Mouse (Mus musculus) myocyte (in vitro differentiated cells): ENCODE results near the gene Prrg2. TPM values are rescaled to one million over a fixed set of nuclear protein-coding genes. Genes with fewer than 3 reads are reported as not detected.

Source experiments
- H3K27me3 ChIP-seq: one replicate; pipeline ENCODE4 v1.6.1; 2011; ENCODE audit not compliant: control insufficient read depth, insufficient read depth, insufficient read length
- H3K36me3 ChIP-seq: one replicate; pipeline ENCODE4 v1.6.1; 2011; ENCODE audit not compliant: control insufficient read depth, insufficient read depth
- H3K4me2 ChIP-seq: one replicate; pipeline ENCODE4 v1.6.1; 2011; ENCODE audit warnings: low read depth, control low read depth
- H3K4me3 ChIP-seq: one replicate; pipeline ENCODE4 v1.5.1; 2011; ENCODE audit warnings: mild to moderate bottlenecking, control low read depth, moderate library complexity
- H3K79me2 ChIP-seq: one replicate; pipeline ENCODE4 v1.6.1; 2011; ENCODE audit not compliant: control insufficient read depth, insufficient read depth
- H3ac ChIP-seq: one replicate; pipeline ENCODE4 v1.6.1; 2011; ENCODE audit not compliant: control insufficient read depth, insufficient read length
- CEBPB ChIP-seq: IDR thresholded peaks from 2 replicates; pipeline ENCODE4 v1.6.1; 2011; ENCODE audit warnings: mild to moderate bottlenecking, moderate library complexity; ENCODE audit not compliant: poor library complexity, insufficient read depth, severe bottlenecking
- E2F4 ChIP-seq: IDR thresholded peaks from one replicate; pipeline ENCODE4 v1.6.1; 2011; ENCODE audit warnings: mild to moderate bottlenecking, control low read depth, moderate library complexity; ENCODE audit not compliant: insufficient read depth
- MAX ChIP-seq: IDR thresholded peaks from one replicate; pipeline ENCODE4 v1.6.1; 2011; ENCODE audit warnings: low read depth, mild to moderate bottlenecking, control low read depth
- MYOD1 ChIP-seq, 3 experiments: IDR thresholded peaks; one replicate each; pipeline ENCODE4 v1.6.1; 2011; ENCODE audit warnings: control low read depth in 2 of 3, low read depth in 2 of 3, mild to moderate bottlenecking in 2 of 3, moderate library complexity in 1 of 3; ENCODE audit not compliant: insufficient read length in 2 of 3, control insufficient read depth in 1 of 3
- MYOG ChIP-seq, 3 experiments: IDR thresholded peaks; one replicate each; pipeline ENCODE4 v1.6.1; 2011; ENCODE audit warnings: control low read depth in 2 of 3, low read depth in 2 of 3, mild to moderate bottlenecking in 2 of 3; ENCODE audit not compliant: insufficient read length in 2 of 3, control insufficient read depth in 1 of 3, insufficient read depth in 1 of 3
- POLR2A ChIP-seq: IDR thresholded peaks from one replicate; pipeline ENCODE4 v1.6.1; 2011; ENCODE audit warnings: low read depth, mild to moderate bottlenecking, control low read depth, moderate library complexity; ENCODE audit not compliant: insufficient read length
- POLR2AphosphoS2 ChIP-seq: IDR thresholded peaks from one replicate; pipeline ENCODE4 v1.6.1; 2011; ENCODE audit warnings: low read depth, control low read depth; ENCODE audit not compliant: insufficient read length
- REST ChIP-seq: IDR thresholded peaks from one replicate; pipeline ENCODE4 v1.6.1; 2011; ENCODE audit warnings: mild to moderate bottlenecking, control low read depth, moderate library complexity; ENCODE audit not compliant: insufficient read depth, insufficient read length
- SRF ChIP-seq: IDR thresholded peaks from one replicate; pipeline ENCODE4 v1.6.1; 2011; ENCODE audit warnings: low read depth; ENCODE audit not compliant: control insufficient read depth, insufficient read length
- TCF12 ChIP-seq: IDR thresholded peaks from one replicate; pipeline ENCODE4 v1.6.1; 2011; ENCODE audit warnings: mild to moderate bottlenecking, control low read depth; ENCODE audit not compliant: poor library complexity, insufficient read depth, severe bottlenecking
- TCF3 ChIP-seq: IDR thresholded peaks from one replicate; pipeline ENCODE4 v1.6.1; 2011; ENCODE audit warnings: low read depth, control low read depth; ENCODE audit not compliant: insufficient read length
- USF1 ChIP-seq: IDR thresholded peaks from one replicate; pipeline ENCODE4 v1.6.1; 2011; ENCODE audit warnings: low read depth, mild to moderate bottlenecking, control low read depth, moderate library complexity
- polyA plus RNA-seq: library from polyadenylated mRNA; unstranded; fragments of >200 nt; fragmentation: generic; extraction: Trizol; gene quantifications from one replicate; pipeline ENCODE4 v1.2.1, GENCODE M21; 2012; ENCODE audit warnings: missing spikeins

The Prrg2 gene
- polyA plus RNA-seq, 1 experiment = 12.9 TPM

- Histone ChIP-seq H3K36me3 (no peaks in the 10 kb centered on the region), H3K79me2 (peaks cover 13% of the 10 kb centered on the region), H3ac (peak overlapping the region; percentile 42), H3K27me3 (no peaks in the 10 kb centered on the region), H3K4me3 (peak overlapping the region; percentile 58), H3K4me2 (peak overlapping the region; percentile 98)
- TF ChIP-seq MYOG (IDR thresholded peaks at IDR 0.05; ENCODE audit: control insufficient read depth in 1 of 3, insufficient read depth in 1 of 3, insufficient read length in 2 of 3, low read depth in 2 of 3) (no peak), CEBPB (no peak), POLR2A (no peak)
These were observed 10.2 kb downstream of the Prrg2 start for GRCm38 (mm10) chr7:45052181-45052861.

DNA sequence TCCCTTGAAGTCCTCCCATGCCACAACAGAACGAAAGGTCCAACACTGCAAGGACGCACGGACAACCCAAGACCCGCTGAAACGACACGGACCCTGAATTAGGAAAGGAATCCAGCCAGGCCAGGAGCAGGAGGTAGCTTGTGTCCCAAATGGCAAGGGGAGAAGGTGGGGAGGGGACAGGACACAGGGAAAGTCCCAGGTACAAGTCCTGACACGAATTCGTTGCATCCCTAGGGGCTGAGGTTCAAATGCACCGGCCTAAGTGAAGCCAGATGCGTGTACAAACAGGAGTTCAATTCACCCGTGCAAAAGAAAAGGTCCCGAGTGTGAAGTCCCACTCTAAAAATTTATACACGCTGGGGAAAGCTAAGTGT is 10.9 kb downstream of the Prrg2 start:
- no peaks in the 10 kb centered on the region for H3K36me3 ChIP-seq
- peak overlapping the region; percentile 58 for H3K4me3 ChIP-seq
- H3ac ChIP-seq = peak overlapping the region; percentile 42
- TF ChIP-seq TCF12 = no peak
- TF ChIP-seq POLR2AphosphoS2 = no peak
- no peak for TF ChIP-seq MYOD1 (IDR thresholded peaks at IDR 0.05; ENCODE audit: control insufficient read depth in 1 of 3, insufficient read length in 2 of 3, low read depth in 2 of 3)
- no peak for TF ChIP-seq SRF
- TF ChIP-seq CEBPB = no peak
- no peak for TF ChIP-seq USF1
- TF ChIP-seq E2F4 = no peak
- no peak for TF ChIP-seq REST
- TF ChIP-seq POLR2A = no peak
- no peak for TF ChIP-seq MYOG (IDR thresholded peaks at IDR 0.05; ENCODE audit: control insufficient read depth in 1 of 3, insufficient read depth in 1 of 3, insufficient read length in 2 of 3, low read depth in 2 of 3)
- TF ChIP-seq TCF3 = no peak
- TF ChIP-seq MAX = no peak
- H3K27me3 ChIP-seq = no peaks in the 10 kb centered on the region
- peaks cover 13% of the 10 kb centered on the region for H3K79me2 ChIP-seq
- peak overlapping the region; percentile 98 for H3K4me2 ChIP-seq

DNA sequence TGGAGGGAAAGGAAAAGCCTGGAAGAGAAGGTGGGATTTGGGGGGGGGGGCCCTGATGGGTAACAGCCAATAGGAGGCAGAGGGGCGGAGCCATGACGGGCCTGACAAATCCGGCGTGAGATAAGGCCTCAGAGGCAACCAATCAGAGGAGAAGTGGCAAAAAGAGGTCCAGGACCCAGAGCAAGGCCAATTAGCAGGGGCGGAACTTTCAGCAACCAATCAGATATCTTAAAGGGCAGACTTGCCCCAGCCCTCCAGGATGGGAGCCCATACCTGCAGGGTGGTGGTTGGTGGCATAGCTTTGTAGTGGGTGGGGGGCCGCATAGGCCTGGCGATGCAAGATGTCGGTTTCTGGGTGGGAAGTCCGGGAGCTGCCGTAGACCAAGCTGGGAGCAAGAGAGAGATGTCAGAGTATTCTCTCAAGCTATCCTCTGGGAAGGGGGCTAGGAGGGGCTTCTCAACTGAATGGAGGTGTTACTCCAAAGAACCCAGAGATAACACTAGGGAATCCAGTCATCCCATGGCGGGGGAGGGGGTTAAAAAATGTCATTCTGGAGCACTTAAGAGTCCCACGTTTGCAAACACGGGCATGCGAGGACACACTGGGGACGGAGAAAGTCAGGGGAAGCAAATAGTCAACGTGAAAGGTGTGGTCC is 11.4 kb downstream of the Prrg2 start:
- Histone ChIP-seq H3K4me3 (peak overlapping the region; percentile 58), H3ac (no peak overlapping the region), H3K4me2 (peak overlapping the region; percentile 98), H3K36me3 (no peaks in the 10 kb centered on the region), H3K79me2 (peaks cover 13% of the 10 kb centered on the region), H3K27me3 (no peaks in the 10 kb centered on the region)
- no peak for TF ChIP-seq E2F4
- TF ChIP-seq MAX = no peak
- no peak for TF ChIP-seq MYOD1 (IDR thresholded peaks at IDR 0.05; ENCODE audit: control insufficient read depth in 1 of 3, insufficient read length in 2 of 3, low read depth in 2 of 3)
- TF ChIP-seq POLR2AphosphoS2 = no peak
- no peak for TF ChIP-seq MYOG (IDR thresholded peaks at IDR 0.05; ENCODE audit: control insufficient read depth in 1 of 3, insufficient read depth in 1 of 3, insufficient read length in 2 of 3, low read depth in 2 of 3)
- TF ChIP-seq CEBPB = no peak
- TF ChIP-seq REST = no peak
- no peak for TF ChIP-seq POLR2A
- TF ChIP-seq TCF3 = no peak
- TF ChIP-seq SRF = no peak
- TF ChIP-seq TCF12 = no peak
- no peak for TF ChIP-seq USF1

DNA sequence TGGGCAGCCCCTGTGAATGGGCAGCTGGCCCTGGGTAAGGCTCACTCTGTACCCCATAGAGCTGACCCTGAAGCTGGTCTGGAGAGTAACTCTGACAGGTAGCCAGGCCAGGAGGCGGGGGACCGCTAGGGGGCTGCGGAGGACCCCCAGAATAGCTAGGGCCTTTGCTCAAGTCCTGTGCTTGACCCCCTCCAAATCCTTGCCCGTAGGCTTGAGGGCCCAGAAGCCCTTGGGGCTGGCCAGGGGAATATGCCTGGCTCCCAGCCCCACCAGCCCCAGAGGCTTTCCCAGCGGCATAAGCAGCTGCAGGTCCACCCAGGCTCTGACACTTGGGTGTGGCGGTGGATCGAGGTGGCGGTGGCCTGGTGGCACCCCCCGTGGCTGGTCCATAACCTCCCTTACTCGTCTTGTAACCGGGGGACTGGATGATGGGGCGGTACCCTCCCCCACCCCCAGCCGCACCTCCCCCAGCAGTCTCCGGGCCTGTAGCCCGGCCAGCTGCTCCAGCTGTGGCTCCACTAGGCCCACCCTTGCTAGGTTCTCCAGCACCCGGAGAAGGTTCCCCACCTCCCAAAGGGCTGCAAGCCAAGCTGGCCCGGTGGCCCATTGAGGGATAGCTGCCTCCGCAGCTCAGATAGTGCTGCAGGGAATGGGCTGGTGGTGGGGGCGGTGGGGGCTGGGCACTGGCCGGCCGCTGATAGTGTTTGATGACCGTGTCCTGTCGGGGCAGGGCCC is 13.4 kb downstream of the Prrg2 start:
- Histone ChIP-seq H3K27me3 (no peaks in the 10 kb centered on the region), H3ac (no peak overlapping the region), H3K36me3 (peaks cover 4% of the 10 kb centered on the region), H3K4me3 (no peak overlapping the region), H3K79me2 (peaks cover 13% of the 10 kb centered on the region), H3K4me2 (no peak overlapping the region)
- TF ChIP-seq TCF3 (no peak), TCF12 (no peak), MAX (no peak), USF1 (no peak), POLR2AphosphoS2 (no peak), E2F4 (no peak), SRF (no peak), MYOD1 (IDR thresholded peaks at IDR 0.05; ENCODE audit: control insufficient read depth in 1 of 3, insufficient read length in 2 of 3, low read depth in 2 of 3) (no peak), REST (no peak), MYOG (IDR thresholded peaks at IDR 0.05; ENCODE audit: control insufficient read depth in 1 of 3, insufficient read depth in 1 of 3, insufficient read length in 2 of 3, low read depth in 2 of 3) (no peak), POLR2A (no peak)
